ENCODE assay signal across 29 mouse cellular contexts in the genomic region with DNA sequence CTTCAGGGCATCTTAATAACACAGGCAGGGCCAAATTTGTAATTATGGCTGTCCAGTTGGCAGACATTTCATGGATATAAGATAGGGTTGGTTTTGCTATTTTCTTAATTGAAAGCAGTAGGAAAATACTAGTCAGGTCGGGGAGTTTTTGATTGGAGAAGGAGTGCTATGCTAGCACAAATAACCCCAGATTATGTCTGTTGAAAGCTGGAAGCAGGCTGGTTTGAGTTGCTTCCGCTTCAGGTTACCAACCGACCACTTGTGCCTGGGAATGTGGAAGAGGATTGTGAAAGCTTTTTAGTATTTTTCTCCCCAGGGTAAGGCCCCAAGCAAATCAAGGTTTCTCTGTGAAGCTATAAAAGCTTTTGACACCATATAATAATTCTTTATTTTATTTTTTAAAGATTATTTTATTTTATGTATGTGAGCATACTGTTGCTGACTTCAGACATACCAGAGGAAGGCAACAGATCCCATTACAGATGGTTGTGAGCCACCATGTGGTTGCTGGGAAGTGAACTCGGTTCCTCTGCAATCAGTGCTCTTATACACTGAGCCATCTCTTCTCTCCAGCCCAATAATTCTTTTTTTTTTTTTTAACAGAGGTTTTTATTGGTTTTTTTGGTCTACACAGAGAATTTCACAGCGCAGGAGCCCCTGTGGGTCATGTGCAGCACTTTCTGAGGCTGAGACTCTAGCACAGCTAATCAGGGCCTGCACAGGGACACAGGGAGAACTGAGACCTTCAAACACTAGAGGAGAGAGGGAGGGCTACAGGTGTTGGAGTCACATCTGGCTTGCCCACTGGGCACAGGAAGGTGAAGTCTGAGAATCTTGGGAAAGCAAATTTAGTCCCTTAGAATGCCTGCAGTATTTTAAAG. TPM values are rescaled to one million over a fixed set of nuclear protein-coding genes. Genes with fewer than 3 reads are reported as not detected.
A peak's percentile ranks its signal among the peaks of the same experiment; 100 is the strongest.
DNase-seq lines count a peak whose midpoint lies in the region; ATAC-seq lines count a peak whose summit lies in the region.
"Had no signal": no experiment of that assay in that cellular context is flagged by ENCODE, and none has a peak within 500 bp of the region (broad histone marks: within the 10 kb centered on the region; RNA-seq: fewer than 3 reads in every experiment).

No protein-coding gene starts in this region.

- no peak overlapping the region for H3K4me3 ChIP-seq in embryonic facial prominence, embryonic 11.5 days (ENCODE audit: low read depth, low read length)
- H3K4me3 ChIP-seq in embryonic facial prominence, embryonic 10.5 days, result no peak overlapping the region
- no peak overlapping the region for H3K4me3 ChIP-seq in midbrain, embryonic 10.5 days
- no peak overlapping the region for H3K4me3 ChIP-seq in midbrain, embryonic 11.5 days (ENCODE audit: low read depth, low read length)
- H3K4me3 ChIP-seq in limb, embryonic 12.5 days (replicated peaks), result no peak overlapping the region
- H3K4me3 ChIP-seq: embryonic facial prominence, embryonic 15.5 days; forebrain, embryonic 12.5 days; hindbrain, embryonic 13.5 days; liver, embryonic 13.5 days; midbrain, embryonic 12.5 days; myocyte; neural tube, embryonic 13.5 days had no signal

- H3K4me2 ChIP-seq in embryonic facial prominence, embryonic 11.5 days (ENCODE audit: low read depth, low read length), result no peak overlapping the region
- no peak overlapping the region for H3K4me2 ChIP-seq in midbrain, embryonic 11.5 days
- H3K4me2 ChIP-seq in limb, embryonic 12.5 days, result no peak overlapping the region
- H3K4me2 ChIP-seq: embryonic facial prominence, embryonic 15.5 days; forebrain, embryonic 12.5 days; heart, embryonic 11.5 days; hindbrain, embryonic 13.5 days; liver, embryonic 13.5 days; midbrain, embryonic 12.5 days; neural tube, embryonic 13.5 days had no signal

- H3K27me3 ChIP-seq in embryonic facial prominence, embryonic 11.5 days (ENCODE audit: control insufficient read depth, insufficient read depth, low read length), result no peaks in the 10 kb centered on the region
- H3K27me3 ChIP-seq in embryonic facial prominence, embryonic 10.5 days (replicated peaks; ENCODE audit: low read depth, poor library complexity, severe bottlenecking), result no peaks in the 10 kb centered on the region
- no peaks in the 10 kb centered on the region for H3K27me3 ChIP-seq in midbrain, embryonic 10.5 days (ENCODE audit: low read depth, poor library complexity, severe bottlenecking)
- no peaks in the 10 kb centered on the region for H3K27me3 ChIP-seq in midbrain, embryonic 11.5 days (ENCODE audit: control insufficient read depth, insufficient read depth, low read length)
- H3K27me3 ChIP-seq in limb, embryonic 12.5 days, result no peaks in the 10 kb centered on the region
- H3K27me3 ChIP-seq: embryonic facial prominence, embryonic 15.5 days; forebrain, embryonic 12.5 days; hindbrain, embryonic 13.5 days; liver, embryonic 13.5 days; midbrain, embryonic 12.5 days; neural tube, embryonic 13.5 days had no signal

- no peak overlapping the region for H3K27ac ChIP-seq in embryonic facial prominence, embryonic 11.5 days (replicated peaks; ENCODE audit: low read depth, low read length)
- H3K27ac ChIP-seq in embryonic facial prominence, embryonic 10.5 days (replicated peaks), result no peak overlapping the region
- 0 out of 2 replicates have a peak overlapping the region, but pooled peaks have one; percentile 6 for H3K27ac ChIP-seq in midbrain, embryonic 10.5 days (replicated peaks)
- H3K27ac ChIP-seq in midbrain, embryonic 11.5 days (ENCODE audit: low read depth, low read length), result no peak overlapping the region
- H3K27ac ChIP-seq in limb, embryonic 12.5 days, result 0 out of 2 replicates have a peak overlapping the region, but pooled peaks have one; percentile 12
- H3K27ac ChIP-seq: embryonic facial prominence, embryonic 15.5 days; forebrain, embryonic 12.5 days; hindbrain, embryonic 13.5 days; liver, embryonic 13.5 days; macrophage; midbrain, embryonic 12.5 days; neural tube, embryonic 13.5 days; stomach, postnatal 0 days had no signal

- no peak overlapping the region for H3K9ac ChIP-seq in embryonic facial prominence, embryonic 11.5 days (replicated peaks; ENCODE audit: low read length)
- no peak overlapping the region for H3K9ac ChIP-seq in midbrain, embryonic 11.5 days (ENCODE audit: low read length)
- no peak overlapping the region for H3K9ac ChIP-seq in limb, embryonic 12.5 days (replicated peaks)
- H3K9ac ChIP-seq: embryonic facial prominence, embryonic 15.5 days; forebrain, embryonic 12.5 days; hindbrain, embryonic 13.5 days; liver, embryonic 13.5 days; midbrain, embryonic 12.5 days; neural tube, embryonic 13.5 days had no signal

- no peaks in the 10 kb centered on the region for H3K4me1 ChIP-seq in embryonic facial prominence, embryonic 11.5 days (ENCODE audit: control insufficient read depth, insufficient read depth, low read length)
- peaks cover 8% of the 10 kb centered on the region for H3K4me1 ChIP-seq in embryonic facial prominence, embryonic 10.5 days
- H3K4me1 ChIP-seq in midbrain, embryonic 10.5 days, result peaks cover 16% of the 10 kb centered on the region
- H3K4me1 ChIP-seq in midbrain, embryonic 11.5 days (ENCODE audit: control insufficient read depth, insufficient read depth, low read length), result peaks cover 8% of the 10 kb centered on the region; the same call in 1 of the 2 replicates
- peaks cover 17% of the 10 kb centered on the region for H3K4me1 ChIP-seq in limb, embryonic 12.5 days (replicated peaks)
- H3K4me1 ChIP-seq: liver, embryonic 13.5 days had no signal

- peak; percentile 44 for DNase-seq in embryonic facial prominence, embryonic 11.5 days (ENCODE audit: low spot score)
- no peak for DNase-seq in embryonic facial prominence, embryonic 10.5 days (ENCODE audit: low spot score)
- DNase-seq in midbrain, embryonic 10.5 days (ENCODE audit: low spot score), result no peak
- DNase-seq in midbrain, embryonic 11.5 days (ENCODE audit: low spot score, missing footprints), result no peak
- no peak for DNase-seq in neural tube, embryonic 10.5 days (ENCODE audit: extremely low spot score, low spot score)
- no peak for DNase-seq in adrenal gland, postnatal 36 days
- DNase-seq: adrenal gland, postnatal 25 days; cerebellum, adult 9-10 months; embryo, embryonic 11 days; gastrocnemius, postnatal 14 days; heart, adult 11 months; kidney, adult 11 months; liver, embryonic 13.5 days; lung, adult 2 months; lung, postnatal 10 days; right cerebral cortex, postnatal 4 days; thymus, adult 2 months had no signal

- ATAC-seq in embryonic facial prominence, embryonic 11.5 days (replicated peaks; ENCODE audit: insufficient number of reproducible peaks, low FRiP score, low TSS enrichment, low read depth), result no peak
- no peak for ATAC-seq in midbrain, embryonic 11.5 days (ENCODE audit: low FRiP score)
- peak; percentile 72; the same call in 1 of the 2 replicates for ATAC-seq in limb, embryonic 12.5 days (ENCODE audit: insufficient number of reproducible peaks, insufficient read depth, low FRiP score, low TSS enrichment, low read depth)
- ATAC-seq in inflammation-experienced regulatory T-cells, adult 6 months, result no peak

- WGBS in embryonic facial prominence, embryonic 11.5 days, result 53% methylated on average over 5 of the region's 5 CpGs
- 77% methylated on average over 5 of the region's 5 CpGs for WGBS in embryonic facial prominence, embryonic 10.5 days
- WGBS in midbrain, embryonic 10.5 days, result 81% methylated on average over 5 of the region's 5 CpGs
- WGBS in midbrain, embryonic 11.5 days, result 82% methylated on average over 5 of the region's 5 CpGs
- 58% methylated on average over 5 of the region's 5 CpGs for WGBS in limb, embryonic 12.5 days

- H3K9me3 ChIP-seq in embryonic facial prominence, embryonic 11.5 days (replicated peaks; ENCODE audit: control insufficient read depth, low read length), result no peaks in the 10 kb centered on the region
- no peaks in the 10 kb centered on the region for H3K9me3 ChIP-seq in embryonic facial prominence, embryonic 10.5 days
- no peaks in the 10 kb centered on the region for H3K9me3 ChIP-seq in midbrain, embryonic 10.5 days (replicated peaks)
- no peaks in the 10 kb centered on the region for H3K9me3 ChIP-seq in midbrain, embryonic 11.5 days (ENCODE audit: control insufficient read depth, low read length)
- H3K9me3 ChIP-seq in limb, embryonic 12.5 days, result no peaks in the 10 kb centered on the region
- H3K9me3 ChIP-seq: embryonic facial prominence, embryonic 15.5 days; forebrain, embryonic 12.5 days; hindbrain, embryonic 13.5 days; liver, embryonic 13.5 days; midbrain, embryonic 12.5 days; neural tube, embryonic 13.5 days had no signal

- H3K36me3 ChIP-seq in embryonic facial prominence, embryonic 11.5 days (replicated peaks; ENCODE audit: control insufficient read depth, insufficient read depth, low read depth, low read length), result no peaks in the 10 kb centered on the region
- 0 out of 2 replicates have a peak, but pooled peaks cover 9% of the 10 kb centered on the region for H3K36me3 ChIP-seq in embryonic facial prominence, embryonic 10.5 days (replicated peaks)
- peaks cover 14% of the 10 kb centered on the region; the same call in 1 of the 2 replicates for H3K36me3 ChIP-seq in midbrain, embryonic 10.5 days
- no peaks in the 10 kb centered on the region for H3K36me3 ChIP-seq in midbrain, embryonic 11.5 days (ENCODE audit: control insufficient read depth, insufficient read depth, low read length)
- H3K36me3 ChIP-seq in limb, embryonic 12.5 days, result 0 out of 2 replicates have a peak, but pooled peaks cover 5% of the 10 kb centered on the region
- H3K36me3 ChIP-seq: embryonic facial prominence, embryonic 15.5 days; forebrain, embryonic 12.5 days; hindbrain, embryonic 13.5 days; liver, embryonic 13.5 days; midbrain, embryonic 12.5 days; neural tube, embryonic 13.5 days had no signal

RNA-seq across cellular contexts. Expression of a gene that starts 50.9 kb away (rescaled TPM):
- polyA plus RNA-seq in embryonic facial prominence, embryonic 11.5 days (2014; fragmentation: Nextera tagmentation; extraction: Ambion mirVana), result 154 and 156 TPM in 2 replicates
- polyA plus RNA-seq in embryonic facial prominence, embryonic 10.5 days (2016; fragmentation: Nextera tagmentation; extraction: Ambion mirVana), result 118 and 122 TPM in 2 replicates
- polyA plus RNA-seq in midbrain, embryonic 10.5 days (2016; fragmentation: Nextera tagmentation; extraction: Ambion mirVana), result 192 and 199 TPM in 2 replicates
- 212 and 215 TPM in 2 replicates for polyA plus RNA-seq in midbrain, embryonic 11.5 days (2014; fragmentation: Nextera tagmentation; extraction: Ambion mirVana)
- 165 and 166 TPM in 2 replicates for polyA plus RNA-seq in limb, embryonic 12.5 days (2016; fragmentation: Nextera tagmentation; extraction: Ambion mirVana)
- 100 to 1,000 TPM; 101 to 132 (median 113) TPM for polyA plus RNA-seq in inflammation-experienced regulatory T-cells, adult 6 months (2017; shearing (Covaris generic))
- 10 to 100 TPM; 49.1 to 58.4 TPM for total RNA-seq in adrenal gland, postnatal 36 days (2021)
- total RNA-seq: MEL had no signal

Comparison
In these comparisons a context has a peak if more than half of its experiments do, and no peak if none do; other contexts are left out.
1. H3K27ac ChIP-seq: peak in midbrain, embryonic 10.5 days (single experiment) and limb, embryonic 12.5 days (single experiment); none in embryonic facial prominence, embryonic 11.5 days (single experiment), embryonic facial prominence, embryonic 10.5 days (single experiment) and midbrain, embryonic 11.5 days (single experiment).